Mouse (Mus musculus): ENCODE results near the gene Zfp423.

Zfp423 gene

GRCm38 (mm10) chr8:87959320-87959920, at the start of gene Zfp423:
TSS of gene Zfp423 (minus strand) at chr8:87959595.
- peak; percentile 58 to 69 for DNase-seq (ENCODE audit: inconsistent age in 2 of 2, low spot score in 1 of 2)

DNA sequence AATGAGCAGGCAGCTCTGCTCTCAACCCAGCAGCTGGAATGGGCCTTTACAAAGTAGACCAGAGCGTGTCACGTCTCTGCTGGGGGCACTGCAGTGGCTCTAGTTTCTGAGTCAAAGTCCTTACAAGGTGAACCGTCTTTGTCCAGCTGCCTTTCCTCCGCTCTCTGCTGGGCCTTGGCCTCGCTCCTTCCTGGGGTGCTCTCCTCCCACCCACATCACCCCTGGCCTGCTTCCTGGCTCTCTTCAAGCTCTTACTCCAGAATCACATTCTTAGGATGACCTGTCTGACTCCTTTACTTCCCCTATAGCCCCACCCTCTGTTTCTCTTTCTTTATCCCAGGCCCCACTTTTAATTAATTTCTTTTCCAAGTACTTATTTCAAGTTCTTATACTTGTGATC, 47.4 kb upstream of the Zfp423 start:
- peak in 1 of 2 experiments; percentile 42 for DNase-seq (ENCODE audit: inconsistent age in 2 of 2, low spot score in 1 of 2)

- DNase-seq (ENCODE audit: inconsistent age in 2 of 2, low spot score in 1 of 2), result no peak
These were observed 25.4 kb upstream of the Zfp423 start for GRCm38 (mm10) chr8:87984778-87985177.

DNA sequence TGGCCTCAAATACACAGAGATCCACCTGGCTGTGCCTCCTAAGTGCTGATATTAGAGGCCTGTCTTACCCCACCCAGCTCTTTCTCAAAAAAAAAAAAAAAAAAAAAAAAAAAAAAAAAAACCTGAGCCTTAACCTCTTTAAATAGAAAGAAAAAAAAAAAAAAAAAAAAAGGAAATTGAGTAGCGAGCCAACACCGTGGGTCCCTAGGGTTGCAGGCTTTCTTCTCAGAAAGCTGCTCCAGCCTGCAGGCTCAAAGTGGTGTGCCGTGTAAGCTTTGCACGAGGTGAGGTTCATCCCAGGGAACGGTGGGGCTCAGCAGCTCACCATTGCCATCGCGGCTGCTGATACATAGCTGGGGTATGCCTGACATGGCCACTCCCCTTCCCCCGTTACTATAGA, 24.6 kb upstream of the Zfp423 start:
- no peak for DNase-seq (ENCODE audit: inconsistent age in 2 of 2, low spot score in 1 of 2)

DNA sequence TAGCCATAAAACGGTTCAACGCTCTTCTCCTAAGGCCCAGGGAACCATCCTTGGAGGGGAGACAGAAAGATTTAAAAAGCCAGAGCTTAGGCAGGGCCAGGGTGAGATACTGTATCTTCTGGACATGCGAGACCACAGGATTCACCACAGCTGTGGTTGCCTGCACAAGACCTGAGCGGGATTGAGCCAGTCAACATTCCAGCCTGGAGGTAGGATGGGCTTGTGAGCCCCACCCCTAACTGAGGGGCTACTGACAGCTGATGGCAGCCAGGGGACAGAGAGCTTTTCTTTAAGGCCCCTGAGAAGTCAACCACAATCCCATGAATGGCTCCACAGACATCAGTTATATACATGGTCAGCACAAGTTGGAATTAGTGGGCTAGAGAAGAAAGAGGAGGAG, 23.5 kb upstream of the Zfp423 start:
- no peak for DNase-seq (ENCODE audit: inconsistent age in 2 of 2, low spot score in 1 of 2)

DNA sequence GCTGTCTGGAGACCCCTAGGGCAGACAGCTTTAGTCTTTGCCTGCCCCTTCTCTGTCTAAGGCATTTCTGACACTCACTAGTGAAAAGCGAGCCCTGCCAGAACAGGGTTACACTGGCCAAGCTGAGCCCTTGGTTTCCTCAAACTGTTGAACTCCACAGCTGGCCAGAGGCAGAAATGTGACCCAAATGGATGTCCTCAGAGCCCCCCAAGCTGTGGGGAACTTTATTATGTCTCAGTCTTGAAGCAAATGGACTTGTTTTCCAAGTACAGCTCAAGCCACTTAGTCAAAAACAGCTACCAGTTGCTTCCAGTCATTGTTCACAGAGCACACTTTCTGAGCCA, 16.0 kb upstream of the Zfp423 start:
- DNase-seq (ENCODE audit: inconsistent age in 2 of 2, low spot score in 1 of 2), result no peak

DNA sequence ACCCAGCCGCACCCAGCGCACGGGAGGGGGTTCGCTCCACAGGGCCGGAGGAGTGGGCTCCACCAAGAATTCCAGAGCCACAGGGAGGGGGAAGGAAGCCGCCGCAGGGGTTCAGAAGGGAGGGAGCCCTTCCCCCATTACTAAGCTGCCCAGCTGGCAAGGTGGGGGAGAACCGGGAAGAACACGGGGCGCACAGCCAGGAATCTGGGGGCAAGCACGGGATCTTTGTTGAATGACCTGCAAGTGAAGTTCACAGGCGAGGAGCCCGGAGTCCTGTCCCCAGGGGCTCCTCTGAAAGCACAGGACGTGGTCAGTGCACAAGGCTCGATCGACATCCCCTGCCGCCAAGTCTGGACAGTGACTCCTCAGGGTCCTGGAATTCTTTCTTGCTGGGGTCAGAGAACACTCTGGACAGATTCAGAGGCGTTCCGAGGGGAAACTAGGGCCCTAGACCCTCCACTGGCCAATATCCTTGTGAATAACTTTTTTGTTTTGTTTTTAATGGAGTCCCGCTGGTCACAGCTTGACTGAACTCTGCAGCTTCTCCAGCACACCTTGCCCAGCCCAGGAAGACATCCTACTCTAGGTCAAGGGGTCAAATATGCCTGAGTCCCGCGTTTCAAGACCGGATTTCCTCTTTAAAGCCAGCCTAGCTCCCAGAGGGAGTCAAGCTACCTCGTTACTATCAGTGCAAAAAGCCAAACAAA, 15.5 kb upstream of the Zfp423 start:
- peak; percentile 26 to 70 for DNase-seq (ENCODE audit: inconsistent age in 2 of 2, low spot score in 1 of 2)

DNA sequence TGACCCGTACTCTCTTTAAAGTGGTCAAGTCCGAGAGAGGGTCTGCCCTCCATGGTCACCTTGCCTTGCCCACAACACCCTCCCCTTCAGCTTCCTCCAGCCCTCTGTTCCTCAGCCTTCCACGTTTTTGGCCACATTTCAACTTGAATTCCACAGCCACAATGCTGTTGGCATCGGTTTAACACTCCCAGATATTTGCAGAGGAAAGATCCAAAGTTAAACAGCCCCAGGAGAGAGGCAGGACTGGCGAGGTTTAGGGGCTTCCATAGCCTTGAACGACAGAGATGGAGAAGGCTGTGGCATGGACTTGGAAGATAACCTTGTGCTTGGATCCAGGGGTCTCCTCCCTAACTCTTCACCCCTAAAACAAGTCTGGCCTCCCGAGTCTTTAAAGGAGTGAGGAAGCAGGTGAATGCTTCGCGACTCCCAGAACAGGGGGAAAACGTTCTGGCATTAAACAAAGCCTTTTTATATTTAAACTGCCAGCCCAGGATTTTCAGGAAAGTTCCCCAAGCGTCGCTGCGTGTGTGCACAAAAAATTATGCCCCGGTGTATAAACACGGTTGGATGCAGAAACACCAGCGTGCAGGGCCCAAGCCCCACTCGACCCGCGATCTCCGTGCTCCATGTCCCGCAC, 14.8 kb upstream of the Zfp423 start:
- peak in 1 of 2 experiments; percentile 58 for DNase-seq (ENCODE audit: inconsistent age in 2 of 2, low spot score in 1 of 2)

- DNase-seq (ENCODE audit: inconsistent age in 2 of 2, low spot score in 1 of 2), result no peak
These were observed 8.6 kb upstream of the Zfp423 start for GRCm38 (mm10) chr8:87967866-87968620.

GRCm38 (mm10) chr8:87967057-87967820, 7.8 kb upstream of the Zfp423 start:
- DNase-seq (ENCODE audit: inconsistent age in 2 of 2, low spot score in 1 of 2), result peak in 1 of 2 experiments; percentile 50

- no peak for DNase-seq (ENCODE audit: inconsistent age in 2 of 2, low spot score in 1 of 2)
These were observed 3.3 kb upstream of the Zfp423 start for GRCm38 (mm10) chr8:87962514-87963225.

- peak; percentile 77 to 91 for DNase-seq (ENCODE audit: inconsistent age in 2 of 2, low spot score in 1 of 2)
These were observed 2.5 kb upstream of the Zfp423 start for GRCm38 (mm10) chr8:87961680-87962513.

DNA sequence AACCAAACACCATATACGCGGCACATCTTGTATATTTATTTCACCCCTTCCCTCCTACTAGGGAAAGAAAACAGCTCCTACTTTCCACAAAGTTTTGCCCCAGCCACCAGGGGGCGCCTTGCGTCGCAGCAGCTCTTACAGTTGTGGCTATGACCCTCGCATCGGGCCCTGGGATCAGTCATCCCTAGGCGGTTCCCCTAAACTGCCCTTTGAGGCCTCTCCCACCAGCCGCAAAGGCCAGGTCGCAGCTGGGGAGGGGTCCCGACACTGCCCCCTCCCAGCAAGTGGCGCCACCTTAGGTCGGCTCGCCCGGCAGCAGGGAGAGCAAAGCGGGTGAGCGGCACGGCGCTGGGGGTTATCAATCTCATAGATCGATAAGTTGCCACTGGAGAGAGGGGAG, 1.7 kb upstream of the Zfp423 start:
- DNase-seq (ENCODE audit: inconsistent age in 2 of 2, low spot score in 1 of 2), result peak; percentile 64 to 86

GRCm38 (mm10) chr8:87960061-87960749, 810 bp upstream of the Zfp423 start:
- peak; percentile 90 to 95 for DNase-seq (ENCODE audit: inconsistent age in 2 of 2, low spot score in 1 of 2)

GRCm38 (mm10) chr8:87958451-87959319, 710 bp downstream of the Zfp423 start:
- DNase-seq (ENCODE audit: inconsistent age in 2 of 2, low spot score in 1 of 2), result peak; percentile 84 to 92

- peak; percentile 70 to 86 for DNase-seq (ENCODE audit: inconsistent age in 2 of 2, low spot score in 1 of 2)
These were observed 1.4 kb downstream of the Zfp423 start for GRCm38 (mm10) chr8:87957871-87958450.

DNA sequence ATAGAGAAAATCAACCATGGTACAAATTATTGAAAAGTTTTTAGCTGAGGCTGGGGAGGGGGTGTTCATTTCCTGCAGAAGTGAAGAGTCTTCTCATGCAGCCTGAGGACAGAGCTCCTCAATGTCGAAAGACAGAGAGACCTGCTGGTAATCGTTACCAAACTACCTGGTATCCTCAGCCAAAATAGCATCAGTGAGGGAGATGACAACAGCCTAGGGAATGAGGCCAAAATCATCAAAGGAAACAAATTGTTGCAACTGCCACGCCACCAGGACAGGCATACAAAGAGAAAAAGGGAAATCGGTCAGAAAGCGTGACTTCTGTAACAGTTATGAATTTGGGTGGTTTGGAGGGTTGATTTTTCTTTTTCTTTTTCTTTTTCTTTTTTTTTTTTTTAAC, 3.4 kb downstream of the Zfp423 start:
- DNase-seq (ENCODE audit: inconsistent age in 2 of 2, low spot score in 1 of 2), result peak in 1 of 2 experiments; percentile 44
